Mouse (Mus musculus) gastrocnemius, postnatal 4 days (tissue): ENCODE measurements around the gene Zfp710. TPM values are rescaled to one million over a fixed set of nuclear protein-coding genes. Genes with fewer than 3 reads are reported as not detected.
"Not testable (repeated sequence)": the region's sequence is repeated elsewhere in the genome, so short reads cannot be mapped to it uniquely, and the experiment has no call there.

ENCODE experiments used
- DNase-seq, 2 experiments: peaks; one replicate each; pipeline ENCODE4 v3.0.0; 2021 to 2022; ENCODE audit warnings: low spot score in 2 of 2, mixed read lengths in 2 of 2
- total RNA-seq, 2 experiments: library from RNA; stranded (reverse); gene quantifications; 2 replicates each; pipeline ENCODE4 v1.2.3; 2021

The Zfp710 gene
- total RNA-seq, 2 experiments from 2014 or later = 17.5 to 18.1 TPM

- peak; percentile 49 to 66 for DNase-seq
Measured at GRCm38 (mm10) chr7:80026118-80026989, 1.7 kb downstream of the Zfp710 start.

- DNase-seq = peak; percentile 63 to 80
Measured at GRCm38 (mm10) chr7:80026990-80027635, 2.5 kb downstream of the Zfp710 start.

- peak in 1 of 2 experiments; percentile 30 for DNase-seq
Measured at GRCm38 (mm10) chr7:80027636-80028417, 3.2 kb downstream of the Zfp710 start.

GRCm38 (mm10) chr7:80028418-80028720, 3.8 kb downstream of the Zfp710 start:
- DNase-seq = no peak

- no peak for DNase-seq
Measured at GRCm38 (mm10) chr7:80030009-80030408, 5.4 kb downstream of the Zfp710 start.

GRCm38 (mm10) chr7:80030486-80030885, 5.9 kb downstream of the Zfp710 start:
- no peak for DNase-seq

- no peak for DNase-seq
Measured at GRCm38 (mm10) chr7:80030987-80031386, 6.4 kb downstream of the Zfp710 start.

- no peak for DNase-seq
Measured at GRCm38 (mm10) chr7:80031478-80031877, 6.9 kb downstream of the Zfp710 start.

- no peak for DNase-seq
Measured at GRCm38 (mm10) chr7:80032216-80033052, 7.8 kb downstream of the Zfp710 start.

GRCm38 (mm10) chr7:80033064-80033717, 8.6 kb downstream of the Zfp710 start:
- no peak for DNase-seq

- no peak for DNase-seq
Measured at GRCm38 (mm10) chr7:80033771-80034170, 9.2 kb downstream of the Zfp710 start.

- DNase-seq = no peak
Measured at GRCm38 (mm10) chr7:80035086-80035485, 10.5 kb downstream of the Zfp710 start.

GRCm38 (mm10) chr7:80035748-80036147, 11.1 kb downstream of the Zfp710 start:
- DNase-seq = peak in 1 of 2 experiments; percentile 72

GRCm38 (mm10) chr7:80039699-80040098, 15.1 kb downstream of the Zfp710 start:
- DNase-seq = no peak

- DNase-seq = no peak
Measured at GRCm38 (mm10) chr7:80044170-80044569, 19.6 kb downstream of the Zfp710 start.

GRCm38 (mm10) chr7:80047041-80047440, 22.4 kb downstream of the Zfp710 start:
- no peak for DNase-seq

GRCm38 (mm10) chr7:80049746-80050145, 25.1 kb downstream of the Zfp710 start:
- DNase-seq = no peak

GRCm38 (mm10) chr7:80050382-80050781, 25.8 kb downstream of the Zfp710 start:
- not testable (repeated sequence) for DNase-seq

- DNase-seq = no peak
Measured at GRCm38 (mm10) chr7:80051835-80052234, 27.2 kb downstream of the Zfp710 start.

GRCm38 (mm10) chr7:80052261-80052660, 27.6 kb downstream of the Zfp710 start:
- DNase-seq = peak in 1 of 2 experiments; percentile 70
